Mouse (Mus musculus): ENCODE measurements around the gene Gm266.

DNA sequence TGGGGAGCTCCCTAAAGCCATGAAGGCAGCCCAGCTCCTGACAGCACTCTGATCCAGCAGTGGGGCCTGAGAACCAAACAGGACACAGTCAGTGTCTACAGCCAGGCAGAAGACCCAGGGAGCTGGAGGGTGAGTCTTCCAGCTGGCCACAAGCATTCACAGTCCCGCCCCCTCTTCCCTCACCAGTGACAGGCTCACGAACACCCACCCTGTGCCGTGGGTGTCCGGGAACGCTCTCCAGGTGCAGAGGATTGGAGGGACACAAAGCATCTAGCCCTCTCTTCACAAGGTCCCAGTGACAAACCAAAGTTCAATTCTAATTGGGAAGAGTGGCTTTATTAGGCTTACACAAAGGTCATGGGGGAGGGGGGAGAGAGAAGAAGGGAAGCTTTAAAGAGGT is 34.2 kb upstream of the Gm266 start:
- TF ChIP-seq CTCF (IDR thresholded peaks at IDR 0.05; ENCODE audit: low read depth, low read length) (no peak), POLR2AphosphoS5 (IDR thresholded peaks at IDR 0.05; ENCODE audit: insufficient replicate concordance, low read depth, low read length) (no peak), GATA2 (IDR thresholded peaks at IDR 0.05; ENCODE audit: borderline replicate concordance, low read depth, low read length) (no peak)

Measured in G1E (cell line).